Mouse (Mus musculus) heart, adult 2 months (tissue): ENCODE results near the gene Gm20388.

ENCODE experiments used
- CTCF ChIP-seq: fragments of 200-600 bp; IDR thresholded peaks from 2 replicates; pipeline ENCODE4 v1.8.1; 2022; ENCODE audit warnings: antibody characterized with exemption, mild to moderate bottlenecking, moderate library complexity
- EP300 ChIP-seq: fragments of 200-500 bp; IDR thresholded peaks from 2 replicates; pipeline ENCODE4 v1.6.1; 2011; ENCODE audit warnings: low read depth, low read length, control low read depth; ENCODE audit not compliant: insufficient read depth
- POLR2A ChIP-seq: fragments of 200-500 bp; IDR thresholded peaks from 2 replicates; pipeline ENCODE4 v1.6.1; 2011; ENCODE audit warnings: mild to moderate bottlenecking, low read depth, low read length, control low read depth; ENCODE audit not compliant: insufficient read depth

DNA sequence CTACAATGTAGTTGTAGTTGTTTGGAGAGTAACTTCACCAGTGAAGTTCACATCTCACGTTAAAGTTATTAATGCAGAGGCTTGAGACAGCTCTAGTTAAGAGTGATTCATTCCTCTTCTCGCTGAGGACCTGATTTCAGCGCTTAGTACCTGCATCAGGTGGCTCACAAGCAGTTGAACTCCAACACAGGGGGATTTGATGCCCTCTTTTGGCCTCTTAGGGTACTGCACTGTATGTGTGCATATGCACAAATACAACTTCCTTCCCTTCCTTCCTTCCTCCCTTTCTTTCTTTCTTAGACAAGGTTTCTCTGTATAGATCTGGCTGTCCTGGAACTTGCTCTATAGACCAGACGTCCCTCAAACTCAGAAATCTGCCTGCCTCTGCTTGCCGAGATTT lies 1763.9 kb downstream of the Gm20388 start:
- TF ChIP-seq CTCF = peak; percentile 72
- TF ChIP-seq POLR2A = no peak
- TF ChIP-seq EP300 = no peak
